Mouse (Mus musculus) forebrain, embryonic 13.5 days (tissue): ENCODE measurements at regions not wholly inside any gene's neighbourhood (a gene's known extent, or its start where the extent isn't known, plus 50 kb on each side); places are given as distances from the start of the nearest gene placed in this dataset.
"Not testable (repeated sequence)": the region's sequence is repeated elsewhere in the genome, so short reads cannot be mapped to it uniquely, and the experiment has no call there.

ENCODE experiments used
- ATAC-seq: fragments of 200-750 bp; cut with Nextera tagmentation; 2 replicates; pipeline ENCODE4 v1.8.0; 2017
- H3K27ac ChIP-seq: fragments of 300-500 bp; sonication (generic); 2 replicates; pipeline ENCODE4 v1.5.1; 2015; ENCODE audit warnings: inconsistent platforms, mild to moderate bottlenecking, moderate library complexity
- H3K27me3 ChIP-seq: fragments of 300-500 bp; sonication (generic); 2 replicates; pipeline ENCODE4 v1.6.1; 2015; ENCODE audit warnings: mild to moderate bottlenecking, inconsistent platforms
- H3K36me3 ChIP-seq: fragments of 300-500 bp; sonication (generic); 2 replicates; pipeline ENCODE4 v1.6.1; 2015; ENCODE audit warnings: mild to moderate bottlenecking, inconsistent platforms; ENCODE audit not compliant: poor library complexity, severe bottlenecking
- H3K4me1 ChIP-seq: fragments of 300-500 bp; sonication (generic); 2 replicates; pipeline ENCODE4 v1.6.1; 2015; ENCODE audit warnings: inconsistent platforms
- H3K4me2 ChIP-seq: fragments of 300-500 bp; sonication (generic); 2 replicates; pipeline ENCODE4 v1.6.1; 2015; ENCODE audit warnings: inconsistent platforms, mild to moderate bottlenecking, moderate library complexity
- H3K4me3 ChIP-seq: fragments of 300-500 bp; sonication (generic); 2 replicates; pipeline ENCODE4 v1.5.1; 2015; ENCODE audit warnings: mild to moderate bottlenecking, inconsistent platforms
- H3K9ac ChIP-seq: fragments of 300-500 bp; sonication (generic); 2 replicates; pipeline ENCODE4 v1.6.1; 2015; ENCODE audit warnings: mild to moderate bottlenecking, inconsistent platforms
- H3K9me3 ChIP-seq: fragments of 300-500 bp; sonication (generic); replicated peaks from 2 replicates; pipeline ENCODE4 v1.6.1; 2016; ENCODE audit warnings: inconsistent platforms
- WGBS: fragments of 180-500 bp; shearing (Covaris S2); methylation state at CpG from one replicate; pipeline ENCODE4 v1.1.7; 2015; 5-methylcytosine and 5-hydroxymethylcytosine counted together

- no peaks in the 10 kb centered on the region for H3K4me1 ChIP-seq
- H3K4me2 ChIP-seq, result no peak overlapping the region
- WGBS, result 79% methylated on average over 4 of the region's 4 CpGs
- H3K4me3 ChIP-seq, result no peak overlapping the region
- ATAC-seq, result no peak
- no peaks in the 10 kb centered on the region for H3K36me3 ChIP-seq
- no peak overlapping the region for H3K27ac ChIP-seq
- H3K27me3 ChIP-seq, result no peaks in the 10 kb centered on the region
- H3K9ac ChIP-seq, result no peak overlapping the region
- no peaks in the 10 kb centered on the region for H3K9me3 ChIP-seq
Measured at GRCm38 (mm10) chr12:48387724-48388123, 994.7 kb upstream of the Foxg1 start.

- WGBS, result 61% methylated on average over 5 of the region's 5 CpGs
- Histone ChIP-seq H3K27me3 (no peaks in the 10 kb centered on the region), H3K36me3 (no peaks in the 10 kb centered on the region), H3K4me3 (no peak overlapping the region), H3K27ac (no peak overlapping the region), H3K4me2 (no peak overlapping the region), H3K9me3 (no peaks in the 10 kb centered on the region), H3K9ac (no peak overlapping the region), H3K4me1 (no peaks in the 10 kb centered on the region)
- ATAC-seq, result peak; percentile 72
Measured at GRCm38 (mm10) chr12:48388192-48388812, 994.2 kb upstream of the Foxg1 start.

GRCm38 (mm10) chr12:48391008-48391407, 991.5 kb upstream of the Foxg1 start:
- H3K9me3 ChIP-seq, result no peaks in the 10 kb centered on the region
- ATAC-seq, result no peak; the same call in 1 of the 2 replicates
- H3K27me3 ChIP-seq, result no peaks in the 10 kb centered on the region
- H3K4me2 ChIP-seq, result no peak overlapping the region
- no peaks in the 10 kb centered on the region for H3K36me3 ChIP-seq
- H3K4me1 ChIP-seq, result no peaks in the 10 kb centered on the region
- 67% methylated on average over 4 of the region's 4 CpGs for WGBS
- no peak overlapping the region for H3K9ac ChIP-seq
- H3K27ac ChIP-seq, result no peak overlapping the region
- no peak overlapping the region for H3K4me3 ChIP-seq

- 74% methylated on average over 4 of the region's 4 CpGs for WGBS
- H3K36me3 ChIP-seq, result no peaks in the 10 kb centered on the region
- no peak overlapping the region for H3K9ac ChIP-seq
- H3K27me3 ChIP-seq, result no peaks in the 10 kb centered on the region
- ATAC-seq, result peak; percentile 82
- H3K4me1 ChIP-seq, result no peaks in the 10 kb centered on the region
- no peak overlapping the region for H3K4me3 ChIP-seq
- no peaks in the 10 kb centered on the region for H3K9me3 ChIP-seq
- H3K4me2 ChIP-seq, result no peak overlapping the region
- no peak overlapping the region for H3K27ac ChIP-seq
Measured at GRCm38 (mm10) chr12:48439333-48440046, 943.0 kb upstream of the Foxg1 start.

- WGBS, result 82% methylated on average over 3 of the region's 3 CpGs
- not testable (repeated sequence) for H3K27me3 ChIP-seq, ATAC-seq, H3K27ac ChIP-seq, H3K4me3 ChIP-seq, H3K36me3 ChIP-seq, H3K9me3 ChIP-seq, H3K4me2 ChIP-seq, H3K4me1 ChIP-seq, H3K9ac ChIP-seq
Measured at GRCm38 (mm10) chr12:48448719-48449118, 933.7 kb upstream of the Foxg1 start.

- 37% methylated on average over 2 of the region's 2 CpGs for WGBS
- H3K4me3 ChIP-seq, result no peak overlapping the region
- ATAC-seq, result peak; percentile 38; the same call in 1 of the 2 replicates
- H3K9ac ChIP-seq, result no peak overlapping the region
- no peaks in the 10 kb centered on the region for H3K4me1 ChIP-seq
- no peaks in the 10 kb centered on the region for H3K36me3 ChIP-seq
- no peaks in the 10 kb centered on the region for H3K27me3 ChIP-seq
- no peak overlapping the region for H3K4me2 ChIP-seq
- H3K27ac ChIP-seq, result no peak overlapping the region; the same call in 1 of the 2 replicates
- H3K9me3 ChIP-seq, result no peaks in the 10 kb centered on the region
Measured at GRCm38 (mm10) chr12:48462392-48462791, 920.1 kb upstream of the Foxg1 start.

- Histone ChIP-seq H3K9me3 (no peaks in the 10 kb centered on the region), H3K27me3 (no peaks in the 10 kb centered on the region), H3K4me1 (no peaks in the 10 kb centered on the region), H3K36me3 (no peaks in the 10 kb centered on the region), H3K27ac (no peak overlapping the region), H3K4me3 (no peak overlapping the region), H3K4me2 (no peak overlapping the region), H3K9ac (no peak overlapping the region)
- no peak for ATAC-seq
- 94% methylated on average over 3 of the region's 3 CpGs for WGBS
Measured at GRCm38 (mm10) chr12:48500735-48501134, 881.7 kb upstream of the Foxg1 start.

GRCm38 (mm10) chr12:48511594-48511993, 870.9 kb upstream of the Foxg1 start:
- Histone ChIP-seq H3K4me2 (no peak overlapping the region), H3K27ac (no peak overlapping the region), H3K27me3 (no peaks in the 10 kb centered on the region), H3K36me3 (no peaks in the 10 kb centered on the region), H3K4me1 (no peaks in the 10 kb centered on the region), H3K9me3 (no peaks in the 10 kb centered on the region), H3K9ac (no peak overlapping the region), H3K4me3 (no peak overlapping the region)
- ATAC-seq, result no peak
- WGBS, result 87% methylated on average over 3 of the region's 3 CpGs

GRCm38 (mm10) chr12:48512259-48512658, 870.2 kb upstream of the Foxg1 start:
- H3K36me3 ChIP-seq, result no peaks in the 10 kb centered on the region
- no peak overlapping the region for H3K27ac ChIP-seq
- no peaks in the 10 kb centered on the region for H3K9me3 ChIP-seq
- H3K4me3 ChIP-seq, result no peak overlapping the region
- WGBS, result 84% methylated on average over 3 of the region's 3 CpGs
- no peak overlapping the region for H3K4me2 ChIP-seq
- H3K9ac ChIP-seq, result no peak overlapping the region
- no peaks in the 10 kb centered on the region for H3K4me1 ChIP-seq
- ATAC-seq, result no peak
- no peaks in the 10 kb centered on the region for H3K27me3 ChIP-seq

- Histone ChIP-seq H3K4me1 (0 out of 2 replicates have a peak, but pooled peaks cover 4% of the 10 kb centered on the region), H3K36me3 (no peaks in the 10 kb centered on the region), H3K27me3 (no peaks in the 10 kb centered on the region), H3K9me3 (no peaks in the 10 kb centered on the region), H3K4me2 (no peak overlapping the region), H3K4me3 (no peak overlapping the region), H3K27ac (no peak overlapping the region), H3K9ac (no peak overlapping the region)
- peak; percentile 36; the same call in 1 of the 2 replicates for ATAC-seq
- WGBS, result 25% methylated on average over 3 of the region's 3 CpGs
Measured at GRCm38 (mm10) chr12:48521996-48522395, 860.5 kb upstream of the Foxg1 start.

- H3K9ac ChIP-seq, H3K4me2 ChIP-seq, H3K36me3 ChIP-seq, H3K4me3 ChIP-seq, H3K9me3 ChIP-seq, H3K27me3 ChIP-seq, ATAC-seq, H3K27ac ChIP-seq, H3K4me1 ChIP-seq: not testable (repeated sequence)
- 81% methylated on average over 20 of the region's 20 CpGs for WGBS
Measured at GRCm38 (mm10) chr12:48559690-48560089, 822.8 kb upstream of the Foxg1 start.

- H3K4me3 ChIP-seq, result no peak overlapping the region
Measured at GRCm38 (mm10) chr12:48604401-48605197, 777.9 kb upstream of the Foxg1 start.

More at GRCm38 (mm10) chr12:48604401-48605197, 777.9 kb upstream of the Foxg1 start:
- no peak for ATAC-seq
- no peaks in the 10 kb centered on the region for H3K27me3 ChIP-seq
- H3K36me3 ChIP-seq, result no peaks in the 10 kb centered on the region
- 90% methylated on average over 5 of the region's 5 CpGs for WGBS
- H3K27ac ChIP-seq, result no peak overlapping the region
- H3K9me3 ChIP-seq, result no peaks in the 10 kb centered on the region
- no peaks in the 10 kb centered on the region for H3K4me1 ChIP-seq
- no peak overlapping the region for H3K9ac ChIP-seq
- H3K4me2 ChIP-seq, result no peak overlapping the region
